Mouse (Mus musculus): ENCODE data around the gene Golt1a. TPM values are rescaled to one million over a fixed set of nuclear protein-coding genes. Genes with fewer than 3 reads are reported as not detected.

Gene Golt1a
- total RNA-seq, 2 experiments from 2014 or later, result 1.7 to 2.0 TPM

- DNase-seq, result peak; percentile 55 to 57
These were observed 38.3 kb downstream of the Golt1a start for GRCm38 (mm10) chr1:133347693-133348520.

GRCm38 (mm10) chr1:133350210-133350609, 40.6 kb downstream of the Golt1a start, which contains the start of gene Ren1:
Gene Ren1 (plus strand): TSS chr1:133350510.
- no peak for DNase-seq

GRCm38 (mm10) chr1:133351762-133352161, 42.2 kb downstream of the Golt1a start:
- no peak for DNase-seq

- DNase-seq, result peak; percentile 88
These were observed 43.8 kb downstream of the Golt1a start for GRCm38 (mm10) chr1:133353371-133353809.

GRCm38 (mm10) chr1:133355469-133355868, 45.9 kb downstream of the Golt1a start:
- no peak for DNase-seq

GRCm38 (mm10) chr1:133355912-133356311, 46.3 kb downstream of the Golt1a start:
- DNase-seq, result no peak

- no peak for DNase-seq
These were observed 46.7 kb downstream of the Golt1a start for GRCm38 (mm10) chr1:133356330-133356729.

- DNase-seq, result no peak
These were observed 51.4 kb downstream of the Golt1a start for GRCm38 (mm10) chr1:133361006-133361405.

GRCm38 (mm10) chr1:133362103-133362502, 52.5 kb downstream of the Golt1a start:
- DNase-seq, result no peak

GRCm38 (mm10) chr1:133363276-133364021, 53.8 kb downstream of the Golt1a start, which contains the start of gene Etnk2:
Gene Etnk2 (plus strand): TSS chr1:133363572.
- DNase-seq, result peak; percentile 92 to 94

GRCm38 (mm10) chr1:133364022-133364630, 54.5 kb downstream of the Golt1a start:
- peak in 1 of 2 experiments; percentile 52 for DNase-seq

- DNase-seq, result no peak
These were observed 55.3 kb downstream of the Golt1a start for GRCm38 (mm10) chr1:133364890-133365289.

GRCm38 (mm10) chr1:133366951-133367605, 57.5 kb downstream of the Golt1a start:
- no peak for DNase-seq

GRCm38 (mm10) chr1:133367606-133368488, 58.2 kb downstream of the Golt1a start:
- peak; percentile 65 to 72 for DNase-seq

GRCm38 (mm10) chr1:133368644-133369043, 59.0 kb downstream of the Golt1a start:
- DNase-seq, result peak; percentile 34 to 48

- no peak for DNase-seq
These were observed 60.8 kb downstream of the Golt1a start for GRCm38 (mm10) chr1:133370352-133370751.

- DNase-seq, result peak in 1 of 2 experiments; percentile 27
These were observed 61.8 kb downstream of the Golt1a start for GRCm38 (mm10) chr1:133371431-133371830.

GRCm38 (mm10) chr1:133372113-133372512, 62.5 kb downstream of the Golt1a start:
- peak; percentile 68 to 74 for DNase-seq
